Mouse (Mus musculus) embryonic fibroblast, embryonic 13.5 days (primary cell): Measurements from ENCODE around the gene Acat1. TPM values are rescaled to one million over a fixed set of nuclear protein-coding genes. Genes with fewer than 3 reads are reported as not detected.

Experiments
- H3K27ac ChIP-seq: 2 replicates; pipeline ENCODE4 v1.5.1; 2012; ENCODE audit warnings: low read length, control low read depth, inconsistent platforms; ENCODE audit not compliant: insufficient read depth
- H3K4me1 ChIP-seq: 2 replicates; pipeline ENCODE4 v1.6.1; 2011; ENCODE audit warnings: low read length; ENCODE audit not compliant: control insufficient read depth, insufficient read depth
- H3K4me3 ChIP-seq: 2 replicates; pipeline ENCODE4 v1.5.1; 2011; ENCODE audit warnings: mild to moderate bottlenecking, control low read depth, low read length; ENCODE audit not compliant: insufficient read depth
- CTCF ChIP-seq: IDR thresholded peaks from 2 replicates; pipeline ENCODE4 v1.5.1; 2011; ENCODE audit warnings: mild to moderate bottlenecking, control low read depth, low read length, moderate library complexity, borderline replicate concordance; ENCODE audit not compliant: insufficient read depth
- POLR2A ChIP-seq: IDR thresholded peaks from 2 replicates; pipeline ENCODE4 v1.6.1; 2011; ENCODE audit warnings: low read depth, mild to moderate bottlenecking, control low read depth, low read length, moderate library complexity
- polyA plus RNA-seq: library from polyadenylated mRNA; stranded (reverse); fragments of >200 nt; gene quantifications from 2 replicates; pipeline ENCODE4 v1.2.4, GENCODE M21; 2011; ENCODE audit warnings: low read depth; ENCODE audit not compliant: missing spikeins, insufficient read length

Acat1 gene
- 46.7 and 75.9 TPM in 2 replicates for polyA plus RNA-seq

GRCm38 (mm10) chr9:53609968-53610781, at the start of gene Acat1:
TSS of gene Acat1 (minus strand) at chr9:53610382.
- no peak within 1 kb of the TSS for H3K27ac ChIP-seq

GRCm38 (mm10) chr9:53634796-53635195, 24.6 kb upstream of the Acat1 start:
- Histone ChIP-seq H3K27ac (no peak overlapping the region), H3K4me3 (no peak overlapping the region), H3K4me1 (no peaks in the 10 kb centered on the region)
- no peak for TF ChIP-seq POLR2A
- no peak for TF ChIP-seq CTCF

More at GRCm38 (mm10) chr9:53609968-53610781, at the start of gene Acat1:
- peak within 1 kb of the TSS; percentile 67 for H3K4me3 ChIP-seq
- no peaks in the 10 kb centered on the region for H3K4me1 ChIP-seq
- no peak for TF ChIP-seq CTCF
- peak; percentile 85 for TF ChIP-seq POLR2A

GRCm38 (mm10) chr9:53615246-53615645, 5.1 kb upstream of the Acat1 start:
- no peak for TF ChIP-seq CTCF
- TF ChIP-seq POLR2A, result no peak
- Histone ChIP-seq H3K4me1 (no peaks in the 10 kb centered on the region), H3K4me3 (no peak overlapping the region), H3K27ac (no peak overlapping the region)

GRCm38 (mm10) chr9:53614286-53614685, 4.1 kb upstream of the Acat1 start:
- Histone ChIP-seq H3K4me3 (no peak overlapping the region), H3K27ac (no peak overlapping the region), H3K4me1 (no peaks in the 10 kb centered on the region)
- TF ChIP-seq POLR2A, result no peak
- no peak for TF ChIP-seq CTCF

- H3K27ac ChIP-seq, result no peak overlapping the region
- no peak for TF ChIP-seq POLR2A
- no peak for TF ChIP-seq CTCF
These were observed 745 bp downstream of the Acat1 start for GRCm38 (mm10) chr9:53609306-53609967.

GRCm38 (mm10) chr9:53607816-53608215, 2.4 kb downstream of the Acat1 start:
- Histone ChIP-seq H3K27ac (no peak overlapping the region), H3K4me1 (peaks cover 8% of the 10 kb centered on the region), H3K4me3 (no peak overlapping the region)
- TF ChIP-seq POLR2A, result no peak
- no peak for TF ChIP-seq CTCF

More at GRCm38 (mm10) chr9:53609306-53609967, 745 bp downstream of the Acat1 start:
- Histone ChIP-seq H3K4me1 (0 out of 2 replicates have a peak, but pooled peaks cover 3% of the 10 kb centered on the region), H3K4me3 (peak overlapping the region; percentile 67)

GRCm38 (mm10) chr9:53607192-53607591, 3.0 kb downstream of the Acat1 start:
- no peak overlapping the region for H3K27ac ChIP-seq
- peaks cover 8% of the 10 kb centered on the region for H3K4me1 ChIP-seq
- H3K4me3 ChIP-seq, result no peak overlapping the region
- no peak for TF ChIP-seq POLR2A
- no peak for TF ChIP-seq CTCF

- Histone ChIP-seq H3K4me1 (peaks cover 8% of the 10 kb centered on the region), H3K27ac (no peak overlapping the region), H3K4me3 (no peak overlapping the region)
- TF ChIP-seq POLR2A (no peak), CTCF (no peak)
These were observed 5.2 kb downstream of the Acat1 start for GRCm38 (mm10) chr9:53604954-53605353.

- H3K4me3 ChIP-seq, result no peak overlapping the region
- H3K4me1 ChIP-seq, result peaks cover 8% of the 10 kb centered on the region
- no peak overlapping the region; the same call in 1 of the 2 replicates for H3K27ac ChIP-seq
- TF ChIP-seq POLR2A, result no peak
- TF ChIP-seq CTCF, result no peak
These were observed 6.3 kb downstream of the Acat1 start for GRCm38 (mm10) chr9:53603849-53604248.

GRCm38 (mm10) chr9:53603384-53603783, 6.8 kb downstream of the Acat1 start:
- TF ChIP-seq POLR2A (no peak), CTCF (no peak)
- peaks cover 8% of the 10 kb centered on the region for H3K4me1 ChIP-seq
- peak overlapping the region; percentile 25; the same call in 1 of the 2 replicates for H3K27ac ChIP-seq
- H3K4me3 ChIP-seq, result no peak overlapping the region
